Mouse (Mus musculus): Measurements from ENCODE around the gene Lefty1. TPM values are rescaled to one million over a fixed set of nuclear protein-coding genes. Genes with fewer than 3 reads are reported as not detected.

Lefty1 gene
- polyA plus RNA-seq, 1 experiment from 2014 or later, result 3.8 TPM

DNA sequence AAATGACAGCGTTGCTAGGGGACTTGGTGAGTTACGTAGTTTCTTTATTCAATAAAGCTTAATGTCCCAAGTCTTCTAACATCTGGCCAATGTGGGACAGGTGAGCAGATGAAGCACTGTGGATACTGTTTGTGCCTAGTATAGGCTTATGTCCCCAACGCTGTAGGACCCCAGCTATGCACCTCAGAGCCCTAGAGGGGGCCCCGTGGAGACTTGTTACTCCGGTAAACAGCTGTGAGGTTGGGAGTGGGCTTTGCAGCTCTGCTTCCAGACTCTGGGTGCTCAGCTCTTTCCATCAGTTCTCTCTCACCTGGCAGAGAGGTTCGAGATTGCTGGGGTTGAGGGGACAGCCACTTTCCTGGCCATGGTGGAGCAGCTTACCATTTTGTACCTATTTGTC, 29.5 kb upstream of the Lefty1 start:
- Histone ChIP-seq H3K4me1 (peaks cover 18% of the 10 kb centered on the region), H3K4me2 (peak overlapping the region; percentile 72), H3K9me3 (no peaks in the 10 kb centered on the region), H3K27ac (no peak overlapping the region), H3K9ac (no peak overlapping the region; the same call in 1 of the 2 replicates), H3K27me3 (no peaks in the 10 kb centered on the region), H3K4me3 (peak overlapping the region; percentile 87), H3K36me3 (peaks cover 40% of the 10 kb centered on the region)
- 53% methylated on average over 6 of the region's 6 CpGs for WGBS
- ATAC-seq (ENCODE audit: insufficient number of reproducible peaks, low FRiP score, low TSS enrichment, low read depth), result no peak

- Histone ChIP-seq H3K9me3 (no peaks in the 10 kb centered on the region), H3K27me3 (no peaks in the 10 kb centered on the region), H3K4me3 (peak overlapping the region; percentile 87; the same call in 1 of the 2 replicates), H3K27ac (no peak overlapping the region), H3K4me1 (peaks cover 18% of the 10 kb centered on the region), H3K36me3 (peaks cover 40% of the 10 kb centered on the region), H3K4me2 (no peak overlapping the region), H3K9ac (no peak overlapping the region; the same call in 1 of the 2 replicates)
- ATAC-seq (ENCODE audit: insufficient number of reproducible peaks, low FRiP score, low TSS enrichment, low read depth), result no peak
- 94% methylated on average over 17 of the region's 17 CpGs for WGBS
Observed at GRCm38 (mm10) chr1:180905876-180906275, 28.9 kb upstream of the Lefty1 start.

GRCm38 (mm10) chr1:180906461-180907147, 28.2 kb upstream of the Lefty1 start:
- peaks cover 40% of the 10 kb centered on the region for H3K36me3 ChIP-seq
- no peaks in the 10 kb centered on the region for H3K9me3 ChIP-seq
- 91% methylated on average over 24 of the region's 24 CpGs for WGBS
- no peak overlapping the region for H3K4me3 ChIP-seq
- H3K9ac ChIP-seq, result peak overlapping the region; percentile 4; the same call in 1 of the 2 replicates
- ATAC-seq (ENCODE audit: insufficient number of reproducible peaks, low FRiP score, low TSS enrichment, low read depth), result no peak
- no peaks in the 10 kb centered on the region for H3K27me3 ChIP-seq
- H3K4me1 ChIP-seq, result peaks cover 23% of the 10 kb centered on the region
- no peak overlapping the region for H3K27ac ChIP-seq
- H3K4me2 ChIP-seq, result no peak overlapping the region

- Histone ChIP-seq H3K4me3 (no peak overlapping the region), H3K9ac (no peak overlapping the region), H3K27me3 (no peaks in the 10 kb centered on the region), H3K9me3 (no peaks in the 10 kb centered on the region), H3K36me3 (peaks cover 35% of the 10 kb centered on the region), H3K27ac (peak overlapping the region; percentile 77), H3K4me1 (peaks cover 34% of the 10 kb centered on the region), H3K4me2 (peak overlapping the region; percentile 41)
- ATAC-seq (ENCODE audit: insufficient number of reproducible peaks, low FRiP score, low TSS enrichment, low read depth), result no peak
- WGBS, result 37% methylated on average over 8 of the region's 8 CpGs
Observed at GRCm38 (mm10) chr1:180911138-180911537, 23.7 kb upstream of the Lefty1 start.

GRCm38 (mm10) chr1:180911653-180912287, 23.1 kb upstream of the Lefty1 start:
- Histone ChIP-seq H3K9ac (no peak overlapping the region), H3K9me3 (no peaks in the 10 kb centered on the region), H3K36me3 (peaks cover 29% of the 10 kb centered on the region), H3K4me1 (peaks cover 31% of the 10 kb centered on the region), H3K4me3 (0 out of 2 replicates have a peak overlapping the region, but pooled peaks have one; percentile 11), H3K27ac (peak overlapping the region; percentile 77), H3K4me2 (peak overlapping the region; percentile 41), H3K27me3 (no peaks in the 10 kb centered on the region)
- ATAC-seq (ENCODE audit: insufficient number of reproducible peaks, low FRiP score, low TSS enrichment, low read depth), result no peak
- 30% methylated on average over 20 of the region's 20 CpGs for WGBS

GRCm38 (mm10) chr1:180912792-180913191, 22.0 kb upstream of the Lefty1 start:
- Histone ChIP-seq H3K36me3 (peaks cover 19% of the 10 kb centered on the region), H3K4me3 (no peak overlapping the region), H3K9ac (no peak overlapping the region), H3K27me3 (no peaks in the 10 kb centered on the region), H3K4me1 (peaks cover 31% of the 10 kb centered on the region), H3K9me3 (no peaks in the 10 kb centered on the region), H3K4me2 (no peak overlapping the region), H3K27ac (peak overlapping the region; percentile 75; the same call in 1 of the 2 replicates)
- no peak for ATAC-seq (ENCODE audit: insufficient number of reproducible peaks, low FRiP score, low TSS enrichment, low read depth)
- WGBS, result 74% methylated on average over 5 of the region's 5 CpGs

DNA sequence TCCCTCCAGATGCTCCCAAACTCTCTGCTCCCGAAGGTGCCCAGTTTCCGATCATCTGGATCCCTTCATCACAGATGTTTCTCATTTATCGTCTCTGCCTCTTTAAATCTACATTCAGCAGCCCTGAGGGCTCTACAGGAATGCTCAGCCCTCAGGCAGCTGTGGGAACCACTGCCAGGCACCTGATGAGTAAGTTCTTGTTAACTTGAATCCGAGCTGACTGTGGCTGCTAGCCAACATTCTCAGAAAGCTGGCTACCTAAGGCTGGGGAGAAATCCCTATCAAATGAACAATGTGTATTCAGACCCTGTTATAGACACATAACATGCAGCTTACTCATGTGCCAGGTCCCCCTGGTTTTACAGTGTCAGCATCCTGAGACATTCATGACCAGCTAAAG, 21.0 kb upstream of the Lefty1 start:
- peak overlapping the region; percentile 75 for H3K27ac ChIP-seq
- WGBS, result 11% methylated on average over 4 of the region's 4 CpGs
- no peaks in the 10 kb centered on the region for H3K9me3 ChIP-seq
- H3K27me3 ChIP-seq, result no peaks in the 10 kb centered on the region
- H3K9ac ChIP-seq, result no peak overlapping the region
- 0 out of 2 replicates have a peak overlapping the region, but pooled peaks have one; percentile 2 for H3K4me2 ChIP-seq
- peak; percentile 77 for ATAC-seq (ENCODE audit: insufficient number of reproducible peaks, low FRiP score, low TSS enrichment, low read depth)
- peaks cover 31% of the 10 kb centered on the region for H3K4me1 ChIP-seq
- H3K4me3 ChIP-seq, result no peak overlapping the region
- peaks cover 9% of the 10 kb centered on the region; the same call in 1 of the 2 replicates for H3K36me3 ChIP-seq

- H3K27ac ChIP-seq, result no peak overlapping the region
- no peak overlapping the region for H3K4me3 ChIP-seq
- 87% methylated on average over 11 of the region's 11 CpGs for WGBS
- ATAC-seq (ENCODE audit: insufficient number of reproducible peaks, low FRiP score, low TSS enrichment, low read depth), result no peak
- H3K4me2 ChIP-seq, result no peak overlapping the region
- no peaks in the 10 kb centered on the region for H3K27me3 ChIP-seq
- peaks cover 28% of the 10 kb centered on the region for H3K4me1 ChIP-seq
- no peak overlapping the region for H3K9ac ChIP-seq
- H3K36me3 ChIP-seq, result no peaks in the 10 kb centered on the region
- no peaks in the 10 kb centered on the region for H3K9me3 ChIP-seq
Observed at GRCm38 (mm10) chr1:180916425-180916824, 18.4 kb upstream of the Lefty1 start.

DNA sequence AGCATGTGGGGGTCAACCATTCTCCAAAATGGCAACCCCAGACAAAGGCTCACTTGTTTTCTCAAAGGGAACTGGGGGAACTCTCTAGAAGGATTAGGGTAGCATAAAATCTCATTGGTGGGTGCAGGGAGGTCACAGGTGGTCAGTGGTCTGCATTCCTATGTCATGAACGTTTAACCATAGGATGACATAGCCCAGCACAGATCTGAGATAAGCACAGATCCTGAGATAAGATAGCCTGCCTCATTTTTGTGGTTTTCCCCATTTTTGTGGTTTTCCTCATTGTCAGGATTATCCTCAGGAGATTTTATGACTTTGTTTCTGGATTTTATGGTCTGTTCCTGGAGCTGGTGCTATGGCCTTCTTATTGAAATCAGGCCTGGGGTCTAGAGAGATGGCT, 17.8 kb upstream of the Lefty1 start:
- no peak overlapping the region for H3K27ac ChIP-seq
- H3K4me3 ChIP-seq, result no peak overlapping the region
- no peaks in the 10 kb centered on the region for H3K36me3 ChIP-seq
- WGBS, result 46% methylated on average over 1 of the region's 1 CpGs
- H3K4me2 ChIP-seq, result no peak overlapping the region
- H3K27me3 ChIP-seq, result no peaks in the 10 kb centered on the region
- H3K4me1 ChIP-seq, result peaks cover 22% of the 10 kb centered on the region
- no peaks in the 10 kb centered on the region for H3K9me3 ChIP-seq
- no peak for ATAC-seq (ENCODE audit: insufficient number of reproducible peaks, low FRiP score, low TSS enrichment, low read depth)
- no peak overlapping the region for H3K9ac ChIP-seq

- H3K9me3 ChIP-seq, result no peaks in the 10 kb centered on the region
- H3K9ac ChIP-seq, result no peak overlapping the region
- ATAC-seq (ENCODE audit: insufficient number of reproducible peaks, low FRiP score, low TSS enrichment, low read depth), result no peak
- no peak overlapping the region for H3K4me3 ChIP-seq
- no peaks in the 10 kb centered on the region for H3K36me3 ChIP-seq
- no peak overlapping the region for H3K27ac ChIP-seq
- no peak overlapping the region for H3K4me2 ChIP-seq
- no peaks in the 10 kb centered on the region for H3K4me1 ChIP-seq
- H3K27me3 ChIP-seq, result no peaks in the 10 kb centered on the region
- WGBS, result 42% methylated on average over 8 of the region's 8 CpGs
Observed at GRCm38 (mm10) chr1:180919686-180920085, 15.1 kb upstream of the Lefty1 start.

- Histone ChIP-seq H3K36me3 (no peaks in the 10 kb centered on the region), H3K4me3 (no peak overlapping the region), H3K27ac (no peak overlapping the region), H3K9ac (no peak overlapping the region), H3K4me2 (no peak overlapping the region), H3K9me3 (no peaks in the 10 kb centered on the region), H3K27me3 (0 out of 2 replicates have a peak, but pooled peaks cover under 1% of the 10 kb centered on the region), H3K4me1 (no peaks in the 10 kb centered on the region)
- WGBS, result 53% methylated on average over 6 of the region's 6 CpGs
- ATAC-seq (ENCODE audit: insufficient number of reproducible peaks, low FRiP score, low TSS enrichment, low read depth), result no peak
Observed at GRCm38 (mm10) chr1:180922273-180923048, 12.4 kb upstream of the Lefty1 start.

GRCm38 (mm10) chr1:180924737-180925136, 10.1 kb upstream of the Lefty1 start:
- no peak overlapping the region for H3K27ac ChIP-seq
- no peaks in the 10 kb centered on the region for H3K9me3 ChIP-seq
- H3K27me3 ChIP-seq, result peaks cover 9% of the 10 kb centered on the region; the same call in 1 of the 2 replicates
- H3K36me3 ChIP-seq, result no peaks in the 10 kb centered on the region
- no peak for ATAC-seq (ENCODE audit: insufficient number of reproducible peaks, low FRiP score, low TSS enrichment, low read depth)
- H3K4me1 ChIP-seq, result no peaks in the 10 kb centered on the region
- no peak overlapping the region for H3K4me2 ChIP-seq
- H3K4me3 ChIP-seq, result no peak overlapping the region
- 45% methylated on average over 2 of the region's 2 CpGs for WGBS
- H3K9ac ChIP-seq, result no peak overlapping the region

Measured in limb, embryonic 15.5 days (tissue).